Mouse (Mus musculus) cerebellum, adult 8-10 months (tissue): ENCODE data around the gene Twist1.

Source experiments
- DNase-seq: peaks from one replicate; pipeline ENCODE4 v3.0.0; 2022

Gene Twist1

DNA sequence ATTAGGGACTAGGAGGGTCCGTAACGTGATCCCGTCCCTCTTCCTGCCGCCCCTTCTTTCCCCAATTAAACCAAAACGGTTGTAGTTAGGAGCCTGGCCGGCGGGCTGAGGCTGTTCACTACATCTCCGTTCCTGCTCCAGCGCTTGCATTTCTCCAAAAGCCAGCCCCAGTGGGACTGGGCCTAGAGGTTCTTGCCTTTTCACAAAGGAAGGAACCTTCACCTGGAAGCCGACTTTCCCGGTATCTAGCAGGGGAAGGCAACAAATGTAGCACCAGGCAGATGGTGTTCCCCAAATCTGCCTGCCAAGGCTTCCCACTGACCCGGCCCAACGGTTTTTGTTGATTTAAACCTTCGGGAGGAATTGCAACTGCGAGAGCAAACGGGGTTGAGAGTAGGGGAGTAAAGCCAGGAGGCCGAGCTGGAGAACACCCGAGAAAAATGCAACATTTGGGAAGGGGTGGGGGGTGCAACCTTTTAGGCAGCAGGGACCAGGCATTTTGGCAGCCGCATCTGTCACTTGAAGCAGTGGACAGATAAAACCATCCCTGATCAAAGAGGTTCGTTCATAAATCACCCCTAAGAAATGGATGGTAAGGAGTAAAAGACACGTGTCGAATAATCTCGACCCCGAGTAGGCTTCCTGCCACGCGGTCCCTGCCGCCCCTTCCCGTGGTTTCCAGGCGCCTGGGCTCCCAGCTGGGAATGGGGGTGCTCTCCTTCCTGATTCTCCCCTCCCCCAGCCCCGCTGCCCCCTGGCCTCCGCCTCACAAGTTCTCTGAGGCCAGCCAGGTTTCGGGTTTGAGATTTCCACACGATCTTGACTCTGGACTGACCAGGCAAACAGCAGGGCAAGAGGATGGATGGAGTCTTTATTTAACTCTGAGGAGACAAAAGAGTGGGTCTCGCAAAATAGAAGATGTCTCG, 9.3 kb downstream of the Twist1 start:
- DNase-seq = no peak

DNA sequence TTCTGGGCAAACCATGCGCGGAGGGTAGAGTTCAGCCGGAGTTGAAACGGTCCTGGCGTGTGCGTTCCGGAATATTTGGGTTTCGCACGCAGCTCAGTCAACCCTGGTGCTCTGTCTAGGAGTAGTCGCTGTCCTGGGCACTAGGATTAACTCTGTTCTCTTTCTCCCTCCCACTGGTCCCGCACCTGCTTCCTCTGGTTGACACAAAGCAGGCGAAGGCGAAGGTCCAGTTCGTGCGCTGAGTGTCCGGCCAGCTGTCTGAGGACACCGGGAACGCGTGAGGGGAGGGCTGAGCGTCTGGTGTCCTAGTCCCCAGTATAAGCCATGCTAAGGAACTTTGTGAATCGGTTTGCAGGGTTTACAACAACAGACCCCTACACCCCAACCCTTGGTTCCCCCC, 10.0 kb downstream of the Twist1 start:
- DNase-seq = no peak

DNA sequence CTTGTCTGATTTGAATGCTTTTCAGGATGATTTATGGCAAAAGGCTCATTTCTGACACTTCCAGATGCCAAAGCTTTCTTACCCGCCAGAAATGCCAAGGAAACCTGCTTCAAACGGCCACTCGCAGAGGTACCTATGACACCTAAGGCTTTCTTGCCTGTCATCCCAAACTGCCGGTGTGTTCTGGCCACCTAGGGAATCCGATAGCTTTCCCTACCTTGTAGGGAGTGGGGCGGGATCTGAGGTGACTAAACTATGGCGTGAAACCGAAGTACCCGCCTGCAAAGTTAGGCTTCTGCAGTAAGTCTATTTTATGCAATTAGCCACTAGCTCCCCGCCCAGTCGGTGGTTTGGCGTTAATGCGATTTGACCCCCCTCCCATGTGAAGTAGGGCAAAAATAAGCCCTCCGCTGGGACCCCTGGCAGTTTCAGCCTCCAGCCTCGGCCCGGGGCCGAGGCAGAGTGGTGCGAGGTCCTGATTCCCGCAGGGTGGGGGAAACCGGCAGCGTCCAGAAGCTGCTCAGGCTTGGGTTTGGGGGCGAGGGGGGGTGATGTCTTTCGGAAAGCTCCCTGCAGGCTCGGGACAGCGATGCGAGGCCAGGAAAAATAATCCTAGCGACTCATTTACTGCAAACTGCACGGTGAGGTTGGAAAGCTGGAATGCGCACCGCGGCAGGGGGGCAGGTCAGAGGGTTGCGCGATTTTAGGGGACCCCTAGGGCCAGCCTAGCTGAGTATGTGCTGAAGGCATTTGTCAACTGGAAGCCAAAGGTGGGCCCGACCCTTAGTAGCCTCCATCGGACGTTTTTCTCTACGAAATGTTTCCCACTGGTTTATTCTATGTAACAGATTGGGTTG, 10.8 kb downstream of the Twist1 start:
- DNase-seq = no peak

DNA sequence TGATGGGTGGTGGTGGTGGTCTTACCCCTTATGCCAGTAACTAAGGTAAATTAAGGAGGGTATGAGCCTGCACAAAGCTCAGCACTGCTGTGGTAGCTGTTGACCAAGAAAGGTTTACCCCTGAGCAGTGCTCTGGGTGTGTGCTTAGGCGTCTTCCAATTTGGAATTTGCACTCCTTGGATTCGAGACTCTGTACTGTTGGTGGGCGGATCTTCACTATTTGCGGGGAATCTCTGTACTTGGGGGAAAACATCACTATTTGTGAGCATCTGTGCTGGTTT, 11.4 kb downstream of the Twist1 start:
- DNase-seq = no peak

DNA sequence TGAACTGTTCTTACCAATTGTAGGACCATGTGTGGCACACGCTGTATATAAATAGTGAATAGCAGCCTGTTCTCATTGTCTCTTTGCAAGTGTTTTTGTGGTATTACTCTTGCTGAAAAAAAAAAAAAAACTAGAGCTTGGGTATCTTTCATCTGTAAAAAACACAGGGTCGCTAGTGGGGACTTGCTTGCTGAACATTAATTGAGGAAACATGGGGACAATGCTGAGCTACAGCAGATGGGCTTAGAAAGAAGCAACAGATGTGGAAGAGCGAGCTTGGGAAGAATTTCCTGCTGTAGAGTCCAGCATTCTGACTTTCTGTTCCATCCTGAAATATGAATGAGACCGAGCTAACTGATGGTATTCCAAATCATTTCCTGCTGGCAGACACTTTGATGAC, 22.7 kb downstream of the Twist1 start:
- DNase-seq = no peak

DNA sequence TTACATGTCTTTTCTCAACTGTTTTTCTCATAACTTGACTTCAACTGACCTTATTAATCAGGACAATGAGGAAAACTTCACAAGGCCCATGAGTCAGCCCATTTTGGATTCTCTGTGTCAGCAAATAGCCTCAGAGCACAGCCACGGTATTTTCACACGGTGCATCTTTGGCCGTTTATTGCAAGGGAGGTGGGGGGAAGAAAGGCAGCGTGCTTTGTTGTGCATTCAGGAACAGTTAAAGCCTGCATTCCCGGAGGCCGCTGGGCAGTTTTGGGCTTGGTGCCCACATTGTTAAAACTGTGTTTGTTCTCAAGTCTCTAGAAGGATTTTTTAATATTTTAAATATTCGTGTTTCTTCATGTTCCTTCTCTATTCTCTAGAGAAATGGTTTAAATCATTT, 24.0 kb downstream of the Twist1 start:
- no peak for DNase-seq

DNA sequence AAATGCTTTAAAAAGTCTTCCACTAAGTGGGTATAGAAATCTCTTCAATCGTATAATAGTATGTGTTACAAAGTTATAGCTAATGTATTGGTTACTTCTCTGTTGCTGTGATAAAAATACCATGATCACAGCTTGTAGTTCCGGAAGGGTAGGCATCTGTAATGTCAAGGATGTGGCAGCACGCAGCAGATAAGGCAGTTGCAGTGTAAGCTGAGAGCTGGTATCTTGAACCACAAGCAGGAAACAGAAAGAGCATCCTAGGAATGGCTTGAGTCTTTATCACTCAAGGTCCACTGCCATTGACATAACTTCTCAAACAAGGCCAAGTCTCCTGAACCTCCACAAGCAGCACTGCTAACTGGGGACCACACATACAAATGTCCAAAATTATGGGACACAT, 35.7 kb downstream of the Twist1 start:
- no peak for DNase-seq
